Mouse (Mus musculus) cortical plate, adult 2 months (tissue): ENCODE results near the gene Prcd.

ENCODE experiments used
- CTCF ChIP-seq: fragments of 200-500 bp; IDR thresholded peaks from 2 replicates; pipeline ENCODE4 v1.5.1; 2011; ENCODE audit warnings: mild to moderate bottlenecking, control low read depth, low read length; ENCODE audit not compliant: insufficient read depth; ENCODE audit errors: extremely low read depth
- POLR2A ChIP-seq: fragments of 200-500 bp; IDR thresholded peaks from 2 replicates; pipeline ENCODE4 v1.6.1; 2011; ENCODE audit warnings: mild to moderate bottlenecking, low read length, control low read depth; ENCODE audit not compliant: insufficient read depth; ENCODE audit errors: extremely low read depth

DNA sequence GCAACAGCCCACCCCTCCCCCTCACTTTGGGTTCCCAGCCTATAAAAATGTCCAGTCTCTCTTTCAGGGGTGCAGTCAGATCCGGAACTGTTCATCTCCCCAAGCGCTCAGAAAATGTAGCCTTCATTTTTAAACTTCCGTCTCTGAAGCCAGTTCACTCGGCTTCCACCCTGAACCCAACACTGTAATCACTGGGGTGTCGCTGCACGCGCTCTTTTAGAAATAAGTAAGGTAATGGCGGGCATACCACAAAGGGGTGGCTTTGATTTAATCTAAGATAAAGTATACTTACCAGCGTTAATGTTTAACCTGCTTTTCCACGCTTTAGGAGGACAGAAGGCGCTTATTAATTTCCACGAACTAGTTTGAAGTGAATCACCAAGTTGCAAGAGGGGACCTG, 60.7 kb downstream of the Prcd start:
- no peak for TF ChIP-seq POLR2A
- no peak for TF ChIP-seq CTCF
